Mouse (Mus musculus) heart, embryonic 14.5 days (tissue): ENCODE results near the gene Prkag3. TPM values are rescaled to one million over a fixed set of nuclear protein-coding genes. Genes with fewer than 3 reads are reported as not detected.

ENCODE experiments used
- ATAC-seq: fragments of 200-750 bp; cut with Nextera tagmentation; 2 replicates; pipeline ENCODE4 v1.8.0; 2017; ENCODE audit warnings: low read depth, moderate TSS enrichment; ENCODE audit not compliant: insufficient number of reproducible peaks, insufficient read depth, low FRiP score
- H3K27ac ChIP-seq, 2 experiments: fragments of 200-500 bp in 1 of 2; fragments of 300-500 bp in 1 of 2; sonication (generic) in 1 of 2; replicated peaks in 1 of 2; 2 replicates each; pipeline ENCODE4 v1.5.1; 2012 to 2014; ENCODE audit warnings: low read depth in 2 of 2, low read length in 2 of 2, control low read depth in 1 of 2, mild to moderate bottlenecking in 1 of 2, mixed read lengths in 1 of 2; ENCODE audit not compliant: control insufficient read depth in 1 of 2, insufficient read depth in 1 of 2
- H3K27me3 ChIP-seq: fragments of 300-500 bp; sonication (generic); 2 replicates; pipeline ENCODE4 v1.6.1; 2014; ENCODE audit warnings: mild to moderate bottlenecking, low read length, control low read depth; ENCODE audit not compliant: control insufficient read depth, insufficient read depth
- H3K36me3 ChIP-seq: fragments of 300-500 bp; sonication (generic); 2 replicates; pipeline ENCODE4 v1.6.1; 2014; ENCODE audit warnings: mild to moderate bottlenecking, control low read depth, low read length, mixed read lengths; ENCODE audit not compliant: control insufficient read depth, insufficient read depth
- H3K4me1 ChIP-seq, 2 experiments: fragments of 200-500 bp in 1 of 2; fragments of 300-500 bp in 1 of 2; sonication (generic) in 1 of 2; 2 replicates each; pipeline ENCODE4 v1.6.1; 2012 to 2014; ENCODE audit warnings: low read length in 2 of 2, control low read depth in 1 of 2, mixed read lengths in 1 of 2; ENCODE audit not compliant: control insufficient read depth in 2 of 2, insufficient read depth in 2 of 2
- H3K4me2 ChIP-seq: fragments of 300-500 bp; sonication (generic); 2 replicates; pipeline ENCODE4 v1.6.1; 2014; ENCODE audit warnings: mild to moderate bottlenecking, low read length
- H3K4me3 ChIP-seq, 2 experiments: fragments of 200-500 bp in 1 of 2; fragments of 300-500 bp in 1 of 2; sonication (generic) in 1 of 2; 2 replicates each; pipeline ENCODE4 v1.5.1; 2012 to 2014; ENCODE audit warnings: low read length in 2 of 2, mild to moderate bottlenecking in 2 of 2, control low read depth in 1 of 2, low read depth in 1 of 2, moderate library complexity in 1 of 2; ENCODE audit not compliant: control insufficient read depth in 1 of 2, insufficient read depth in 1 of 2
- H3K9ac ChIP-seq: fragments of 300-500 bp; sonication (generic); 2 replicates; pipeline ENCODE4 v1.6.1; 2014; ENCODE audit warnings: mild to moderate bottlenecking, low read length
- H3K9me3 ChIP-seq: fragments of 300-500 bp; sonication (generic); 2 replicates; pipeline ENCODE4 v1.6.1; 2016; ENCODE audit warnings: low read length, control low read depth; ENCODE audit not compliant: control insufficient read depth
- WGBS: fragments of 180-500 bp; shearing (Covaris S2); extraction: QIAGEN DNeasy Blood & Tissue Kit; methylation state at CpG from one replicate; pipeline ENCODE4 v1.1.7; 2014; 5-methylcytosine and 5-hydroxymethylcytosine counted together
- polyA plus RNA-seq: library from polyadenylated mRNA; unstranded; fragments of >200 nt; fragmentation: Nextera tagmentation; extraction: Ambion mirVana; gene quantifications from 2 replicates; pipeline ENCODE4 v1.2.1, GENCODE M21; 2014

The Prkag3 gene
- polyA plus RNA-seq, result 4.9 and 6.1 TPM in 2 replicates

DNA sequence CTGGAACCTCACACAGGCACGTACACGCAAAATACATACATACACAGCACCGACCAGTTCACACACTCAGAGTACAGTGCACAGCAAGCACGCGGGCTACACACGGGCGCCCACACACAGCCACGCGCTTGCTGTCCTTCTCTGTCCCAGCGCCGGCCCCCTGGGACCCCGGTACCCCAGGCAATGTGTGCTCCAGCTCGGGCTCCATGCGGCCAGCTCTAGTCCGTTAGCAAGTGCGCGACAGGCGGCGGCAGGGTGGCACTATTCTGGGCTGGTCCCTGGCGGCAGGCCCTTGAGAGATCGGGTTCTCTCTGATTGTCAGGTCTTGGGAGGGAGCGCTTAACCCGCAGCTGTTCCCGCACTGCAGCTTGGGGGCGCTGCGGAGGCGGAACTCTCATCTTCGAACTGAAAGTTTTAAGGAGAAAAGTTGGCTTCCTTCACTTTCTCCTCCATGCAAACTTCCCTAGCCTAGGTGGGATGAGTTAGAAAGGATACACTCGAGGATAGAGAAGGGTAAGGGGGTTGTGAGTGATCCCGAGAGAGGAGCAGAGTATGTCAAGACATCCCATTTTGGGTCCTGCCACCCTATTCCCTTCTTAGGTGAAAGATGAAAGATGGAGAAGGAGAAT is at the start of gene Prkag3:
TSS of gene Prkag3 (minus strand) at position 579 of the 629 bp plus-strand sequence.
- WGBS, result 6% methylated on average over 30 of the region's 30 CpGs
- Histone ChIP-seq H3K27ac (peak within 1 kb of the TSS; percentile 83 to 85), H3K9ac (peak within 1 kb of the TSS; percentile 79), H3K9me3 (no peaks in the 10 kb centered on the region), H3K4me2 (peak within 1 kb of the TSS; percentile 71), H3K36me3 (0 out of 2 replicates have a peak, but pooled peaks cover 3% of the 10 kb centered on the region), H3K27me3 (no peaks in the 10 kb centered on the region), H3K4me1 (peaks cover 12 to 27% of the 10 kb centered on the region in 2 experiments), H3K4me3 (peak within 1 kb of the TSS; percentile 36 to 45)
- peak; percentile 78 for ATAC-seq

DNA sequence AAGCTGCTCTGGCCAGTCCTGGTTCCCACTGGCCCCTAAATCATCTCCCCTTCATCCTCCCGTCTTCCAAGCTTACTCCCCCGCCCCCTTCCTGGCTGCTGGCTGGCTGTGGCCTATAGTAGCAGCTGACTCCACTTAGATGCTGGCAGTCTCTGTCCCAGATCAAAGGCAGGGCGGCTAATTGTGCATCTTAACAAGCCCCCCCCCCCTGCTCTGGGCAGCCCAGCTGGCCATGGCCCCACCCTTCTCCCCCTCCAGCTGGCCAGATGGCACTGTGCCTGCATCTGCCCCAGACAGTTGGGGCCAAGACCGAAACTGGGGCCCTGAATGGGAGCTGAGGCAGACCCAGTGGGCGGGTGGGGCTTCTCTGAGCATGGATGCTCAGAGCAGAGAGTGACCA is 48.4 kb upstream of the Prkag3 start:
- Histone ChIP-seq H3K36me3 (no peaks in the 10 kb centered on the region), H3K4me2 (no peak overlapping the region), H3K9me3 (no peaks in the 10 kb centered on the region), H3K27ac (no peak overlapping the region), H3K4me3 (no peak overlapping the region), H3K9ac (no peak overlapping the region), H3K4me1 (peaks cover 0 to 16% of the 10 kb centered on the region in 2 experiments; a peak in 2 of 4 replicates), H3K27me3 (peaks cover 98% of the 10 kb centered on the region)
- 13% methylated on average over 5 of the region's 5 CpGs for WGBS
- no peak for ATAC-seq

DNA sequence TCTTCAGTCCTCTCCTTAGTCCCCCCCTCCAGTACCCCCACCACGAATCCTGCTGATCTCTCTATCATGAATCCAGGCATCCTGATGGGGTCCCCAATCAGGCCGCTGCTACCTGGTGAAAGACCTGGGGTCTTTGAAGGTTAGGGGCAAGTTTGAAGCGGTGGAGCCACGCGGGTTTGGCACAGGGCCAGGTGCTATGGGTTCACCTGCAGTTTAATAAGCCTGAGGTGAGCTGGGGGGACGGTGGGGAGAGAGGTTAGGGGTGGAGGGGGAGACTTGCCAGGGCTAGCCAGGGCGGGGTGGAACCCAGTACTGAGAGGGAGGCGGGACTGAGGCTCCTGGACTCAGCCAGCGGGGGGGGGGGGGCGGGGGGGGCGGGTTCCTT is 46.1 kb upstream of the Prkag3 start:
- ATAC-seq, result no peak
- Histone ChIP-seq H3K36me3 (no peaks in the 10 kb centered on the region), H3K4me1 (peaks cover 0 to 15% of the 10 kb centered on the region in 2 experiments; a peak in 3 of 4 replicates), H3K4me3 (peak overlapping the region in 1 of 2 experiments; percentile 31; a peak in 2 of 4 replicates), H3K9me3 (no peaks in the 10 kb centered on the region), H3K27ac (no peak overlapping the region), H3K27me3 (peaks cover 99% of the 10 kb centered on the region), H3K9ac (no peak overlapping the region), H3K4me2 (peak overlapping the region; percentile 57)
- 4% methylated on average over 8 of the region's 11 CpGs for WGBS

DNA sequence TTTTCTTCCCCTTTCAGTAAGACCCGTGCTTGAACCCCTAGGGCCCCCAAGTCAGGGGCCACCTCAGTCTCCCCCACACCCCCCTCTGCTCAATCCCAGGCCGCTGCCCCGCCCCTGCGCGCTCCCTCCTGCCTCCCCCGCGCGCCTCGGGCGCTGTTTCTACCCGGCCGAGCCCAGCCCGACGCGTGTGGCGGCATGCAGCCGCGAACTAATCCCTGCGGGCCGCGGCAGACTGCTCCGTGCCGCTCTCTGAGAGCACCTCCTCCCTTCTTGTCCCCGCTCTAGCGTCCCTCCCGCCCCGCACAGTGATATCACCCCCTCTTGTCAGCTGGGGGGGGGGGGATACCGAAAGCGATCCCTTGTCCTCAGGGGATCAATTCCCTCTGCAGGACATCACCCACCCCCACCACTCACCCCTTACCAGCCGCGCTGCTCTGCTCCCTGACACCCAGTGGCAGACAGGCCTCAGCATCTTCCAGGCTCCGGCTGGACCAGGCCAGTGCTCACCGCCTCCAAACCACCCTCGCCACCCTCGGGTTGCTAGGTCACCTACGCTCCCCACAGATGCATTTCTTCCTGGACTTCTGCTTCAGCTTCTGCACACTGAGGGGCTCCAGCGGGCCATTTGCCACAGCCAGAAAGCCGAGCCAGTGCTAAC is 45.6 kb upstream of the Prkag3 start:
- no peak for ATAC-seq
- H3K9ac ChIP-seq, result peak overlapping the region; percentile 36; the same call in 1 of the 2 replicates

DNA sequence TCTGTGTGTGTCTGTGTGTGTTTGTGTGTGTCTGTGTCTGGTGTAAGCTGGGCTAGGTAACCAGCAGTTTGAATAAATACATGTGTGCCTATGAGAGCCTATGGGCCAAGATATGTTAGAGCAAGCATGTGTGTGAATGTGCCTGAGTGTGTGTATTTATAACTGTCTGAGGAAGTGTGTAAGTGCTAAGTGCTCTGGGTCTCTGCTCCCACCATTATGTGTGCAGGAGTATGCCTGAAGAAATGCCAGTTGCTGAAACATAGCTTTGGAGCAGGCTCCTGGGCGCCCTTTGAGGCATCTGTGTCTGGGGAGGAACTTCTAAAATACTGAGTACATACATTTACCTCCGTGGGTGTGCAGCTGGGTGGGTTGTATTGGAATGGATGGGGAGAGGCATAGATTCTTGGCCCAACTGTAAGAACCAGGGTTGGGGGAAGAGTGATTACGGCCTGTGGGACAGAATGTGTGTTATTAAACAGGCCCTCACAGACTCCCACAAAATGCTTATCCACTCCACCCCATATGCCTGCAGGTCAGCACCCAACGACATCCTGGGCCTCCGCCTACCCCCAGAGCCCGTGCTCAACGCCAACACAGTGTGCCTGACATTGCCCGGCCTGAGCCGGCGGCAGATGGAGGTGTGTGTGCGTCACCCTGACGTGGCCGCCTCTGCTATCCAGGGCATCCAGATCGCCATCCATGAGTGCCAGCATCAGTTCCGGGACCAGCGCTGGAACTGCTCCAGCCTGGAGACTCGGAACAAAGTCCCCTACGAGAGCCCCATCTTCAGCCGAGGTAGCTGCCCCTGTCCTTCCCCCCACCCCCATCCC is 44.0 kb upstream of the Prkag3 start:
- Histone ChIP-seq H3K9me3 (no peaks in the 10 kb centered on the region), H3K4me2 (no peak overlapping the region), H3K4me3 (no peak overlapping the region), H3K27ac (no peak overlapping the region), H3K4me1 (peaks cover 0 to 15% of the 10 kb centered on the region in 2 experiments; a peak in 3 of 4 replicates), H3K9ac (no peak overlapping the region), H3K27me3 (peaks cover 99% of the 10 kb centered on the region), H3K36me3 (no peaks in the 10 kb centered on the region)
- no peak for ATAC-seq
- WGBS, result 13% methylated on average over 19 of the region's 19 CpGs

More for the DNA sequence above, 45.6 kb upstream of the Prkag3 start:
- H3K9me3 ChIP-seq, result no peaks in the 10 kb centered on the region
- no peaks in the 10 kb centered on the region for H3K36me3 ChIP-seq
- peaks cover 0 to 15% of the 10 kb centered on the region in 2 experiments; a peak in 3 of 4 replicates for H3K4me1 ChIP-seq
- peak overlapping the region; percentile 2 to 31; a peak in 2 of 4 replicates for H3K4me3 ChIP-seq
- H3K27me3 ChIP-seq, result peaks cover 99% of the 10 kb centered on the region
- H3K27ac ChIP-seq, result no peak overlapping the region
- WGBS, result 2% methylated on average over 37 of the region's 38 CpGs
- peak overlapping the region; percentile 57 for H3K4me2 ChIP-seq

DNA sequence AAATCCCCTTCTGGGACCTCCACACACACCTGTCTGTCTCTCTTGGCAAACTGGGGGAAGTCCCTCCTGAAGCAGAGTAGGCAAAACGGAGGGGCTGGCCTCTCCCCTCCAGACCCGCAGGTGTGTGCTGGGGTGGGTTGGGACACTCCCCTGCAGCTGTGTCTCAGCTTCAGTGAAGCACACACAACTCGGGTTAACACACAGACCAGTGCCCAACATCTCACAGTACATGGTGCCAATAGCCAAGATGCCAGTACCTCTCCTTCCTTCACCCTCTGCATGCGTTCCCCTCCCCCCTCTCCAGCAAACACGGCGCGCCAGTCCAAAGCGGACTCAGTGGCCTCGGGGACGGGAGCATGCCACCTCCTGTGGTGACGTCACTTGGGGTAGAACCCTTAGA is 42.2 kb upstream of the Prkag3 start, which contains the start of gene Wnt10a:
TSS of gene Wnt10a (plus strand) at position 268 of the 400 bp plus-strand sequence.
- peak within 1 kb of the TSS; percentile 57 for H3K4me2 ChIP-seq
- H3K4me1 ChIP-seq, result peaks cover 0 to 15% of the 10 kb centered on the region in 2 experiments; a peak in 3 of 4 replicates
- H3K9me3 ChIP-seq, result no peaks in the 10 kb centered on the region
- ATAC-seq, result peak; percentile 28; the same call in 1 of the 2 replicates
- 0% methylated on average over 11 of the region's 11 CpGs for WGBS
- H3K4me3 ChIP-seq, result peak within 1 kb of the TSS in 1 of 2 experiments; percentile 29; a peak in 2 of 4 replicates
- H3K9ac ChIP-seq, result no peak within 1 kb of the TSS
- H3K27me3 ChIP-seq, result peaks cover 98% of the 10 kb centered on the region
- no peak within 1 kb of the TSS for H3K27ac ChIP-seq
- H3K36me3 ChIP-seq, result no peaks in the 10 kb centered on the region

DNA sequence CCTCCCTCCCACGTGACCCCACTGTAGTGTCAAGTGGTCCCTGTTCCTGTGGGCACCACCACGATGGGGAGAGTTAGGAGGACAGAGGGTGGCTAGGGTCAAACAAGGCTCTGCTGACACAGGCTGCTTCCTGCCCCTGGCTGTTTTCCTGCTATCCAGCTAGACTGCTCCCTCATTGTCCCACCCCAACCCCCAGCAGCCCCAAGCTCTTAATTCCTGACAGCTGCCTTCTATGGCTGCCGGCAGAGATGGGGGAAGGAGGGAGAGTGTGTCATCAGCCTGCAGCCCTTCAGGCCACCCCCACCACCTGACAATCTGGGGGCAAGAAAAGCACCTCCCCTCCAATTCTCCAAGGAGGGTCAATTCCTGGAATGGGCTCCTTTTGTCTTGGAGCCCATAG is 41.1 kb upstream of the Prkag3 start:
- 6% methylated on average over 3 of the region's 3 CpGs for WGBS
- Histone ChIP-seq H3K27me3 (peaks cover 96% of the 10 kb centered on the region), H3K36me3 (no peaks in the 10 kb centered on the region), H3K4me2 (no peak overlapping the region), H3K4me1 (peaks cover 0 to 15% of the 10 kb centered on the region in 2 experiments; a peak in 3 of 4 replicates), H3K9ac (no peak overlapping the region), H3K9me3 (peaks cover 3% of the 10 kb centered on the region; the same call in 1 of the 2 replicates), H3K27ac (no peak overlapping the region), H3K4me3 (no peak overlapping the region)
- ATAC-seq, result no peak
